Mouse (Mus musculus) kidney, adult 9 months (tissue): ENCODE data around the gene Nme9.

Experiments
- DNase-seq: peaks from one replicate; pipeline ENCODE4 v3.0.0; 2022

The Nme9 gene

DNA sequence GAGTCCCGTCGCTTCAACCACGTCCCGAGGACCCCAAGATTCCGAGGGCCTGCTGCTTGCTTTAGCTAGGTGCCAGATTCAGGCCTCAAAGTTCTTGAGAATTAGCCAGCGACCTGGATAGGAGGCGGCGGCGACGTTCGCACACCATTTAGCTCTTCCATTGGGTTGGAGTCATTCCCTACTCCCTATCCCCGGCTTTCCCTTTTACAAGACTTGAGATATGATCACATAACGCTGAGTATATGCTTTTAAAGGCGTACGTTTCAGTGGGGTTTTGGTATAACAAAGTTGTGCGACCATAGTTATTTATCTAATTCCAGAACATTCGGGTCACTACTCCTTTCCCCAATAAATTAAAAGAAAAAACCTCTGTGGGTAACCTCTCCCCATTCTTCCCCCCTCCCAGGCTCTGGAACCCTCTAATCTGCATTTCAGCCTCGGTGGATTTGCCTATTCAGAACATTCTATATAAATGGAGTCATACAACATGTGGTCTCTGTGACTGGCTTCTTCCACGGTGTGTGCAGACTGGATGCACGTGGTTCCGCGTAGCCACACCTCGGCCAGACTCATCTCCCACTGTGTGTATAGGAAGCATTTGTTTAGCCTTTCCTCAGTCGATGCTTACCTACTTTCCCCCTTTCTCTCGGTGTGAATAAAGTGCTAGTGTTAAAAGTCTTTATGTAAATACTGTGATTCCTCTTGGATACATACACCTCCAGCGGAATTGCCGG lies 14.1 kb upstream of the Nme9 start, which contains the start of gene Mras:
Gene Mras, minus strand, starts transcription at position 351 of the 734 bp plus-strand sequence.
- DNase-seq = no peak

GRCm38 (mm10) chr9:99437781-99438565 lies 13.3 kb upstream of the Nme9 start:
- no peak for DNase-seq

GRCm38 (mm10) chr9:99439064-99439463 lies 12.2 kb upstream of the Nme9 start:
- no peak for DNase-seq

DNA sequence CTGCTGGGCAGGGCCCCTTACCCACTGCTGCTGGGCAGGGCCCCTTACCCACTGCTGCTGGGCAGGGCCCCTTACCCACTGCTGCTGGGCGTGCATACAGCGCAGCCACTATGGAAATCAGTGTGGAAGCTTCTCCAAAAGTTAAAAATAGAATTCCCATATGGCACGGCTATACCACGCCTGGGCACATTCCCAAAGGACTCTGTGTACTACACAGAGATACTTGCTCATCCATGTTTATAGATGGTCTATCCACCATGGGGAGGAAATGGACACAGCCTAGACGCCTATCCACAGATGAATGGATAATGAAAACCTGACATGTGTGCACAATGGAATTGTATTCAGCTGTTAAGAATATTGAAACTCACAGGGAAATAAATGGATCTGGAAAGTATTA lies 10.3 kb upstream of the Nme9 start:
- no peak for DNase-seq

GRCm38 (mm10) chr9:99441647-99442433 lies 9.4 kb upstream of the Nme9 start:
- no peak for DNase-seq

DNA sequence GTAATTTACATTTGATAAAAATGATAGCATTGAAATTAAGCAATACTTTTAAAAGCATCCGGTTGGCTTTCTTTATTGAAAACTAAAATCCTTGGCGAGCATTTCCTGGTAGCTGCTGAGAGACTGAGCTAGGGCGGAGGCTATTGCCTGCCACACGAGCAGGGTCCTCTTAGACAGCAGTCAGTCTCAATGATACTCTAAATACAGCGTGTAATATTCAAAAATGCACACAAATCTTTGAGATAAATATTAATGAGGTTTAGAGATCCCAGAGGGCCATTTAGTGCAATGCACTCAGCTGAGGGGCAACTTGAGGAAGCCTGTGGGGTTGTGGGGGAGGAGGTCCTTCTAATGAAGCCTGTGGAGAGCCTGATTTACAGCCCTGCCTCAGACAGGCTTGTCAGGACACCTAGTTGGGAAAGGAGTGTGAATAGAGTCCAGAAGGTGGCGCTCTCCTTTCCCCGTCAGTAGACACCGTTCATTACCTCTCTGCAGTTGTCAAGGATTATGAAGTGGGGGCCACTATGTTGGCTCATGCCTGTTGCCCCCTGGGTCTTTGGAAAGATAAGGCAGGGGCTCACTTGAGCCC lies 6.6 kb upstream of the Nme9 start:
- DNase-seq = no peak

DNA sequence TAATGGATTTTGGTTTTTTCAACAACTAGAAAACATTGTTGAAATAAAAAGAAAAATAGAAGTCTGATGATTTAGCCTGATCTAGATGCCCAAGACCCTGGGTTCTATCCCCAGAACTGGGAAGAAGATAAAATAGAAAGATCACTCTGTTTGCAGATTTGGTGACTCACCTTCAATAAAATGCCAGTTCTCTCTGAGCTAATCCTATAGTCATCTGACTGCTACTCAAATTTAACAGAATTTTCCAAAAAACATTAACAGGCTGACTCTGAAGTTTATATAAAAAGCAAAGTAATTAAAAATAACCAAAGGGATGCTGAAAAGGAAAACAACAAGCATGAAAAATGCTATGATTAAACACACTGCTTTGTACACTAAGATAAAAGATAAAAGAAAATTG lies 5.0 kb upstream of the Nme9 start:
- DNase-seq = no peak

- no peak for DNase-seq
These were observed 4.0 kb upstream of the Nme9 start for GRCm38 (mm10) chr9:99447323-99447722.

- DNase-seq = peak; percentile 40
These were observed 1.2 kb upstream of the Nme9 start for GRCm38 (mm10) chr9:99449886-99450647.

GRCm38 (mm10) chr9:99454211-99454610 lies 2.9 kb downstream of the Nme9 start:
- no peak for DNase-seq

GRCm38 (mm10) chr9:99458529-99459208 lies 7.4 kb downstream of the Nme9 start:
- DNase-seq = peak; percentile 62

GRCm38 (mm10) chr9:99459730-99460129 lies 8.5 kb downstream of the Nme9 start:
- DNase-seq = no peak

DNA sequence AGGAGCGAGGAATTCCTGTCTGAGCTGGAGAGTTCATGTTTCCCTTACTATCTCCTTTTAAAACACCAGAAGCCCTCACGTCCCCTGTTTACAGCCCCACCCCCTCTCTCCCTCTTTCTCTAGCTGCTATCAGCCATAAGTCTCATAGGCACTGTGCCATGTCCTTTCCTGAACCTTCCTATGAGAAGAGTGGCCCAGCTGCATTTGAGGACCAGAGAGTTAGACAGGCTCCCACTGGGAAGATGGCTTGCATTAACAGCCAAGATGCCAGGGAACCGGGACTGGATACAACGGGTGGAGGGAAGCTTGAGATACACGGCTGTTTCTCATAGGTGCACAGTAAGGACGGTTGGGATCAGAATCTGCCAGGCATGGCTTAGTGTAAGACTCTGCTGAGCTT lies 13.6 kb downstream of the Nme9 start:
- no peak for DNase-seq

DNA sequence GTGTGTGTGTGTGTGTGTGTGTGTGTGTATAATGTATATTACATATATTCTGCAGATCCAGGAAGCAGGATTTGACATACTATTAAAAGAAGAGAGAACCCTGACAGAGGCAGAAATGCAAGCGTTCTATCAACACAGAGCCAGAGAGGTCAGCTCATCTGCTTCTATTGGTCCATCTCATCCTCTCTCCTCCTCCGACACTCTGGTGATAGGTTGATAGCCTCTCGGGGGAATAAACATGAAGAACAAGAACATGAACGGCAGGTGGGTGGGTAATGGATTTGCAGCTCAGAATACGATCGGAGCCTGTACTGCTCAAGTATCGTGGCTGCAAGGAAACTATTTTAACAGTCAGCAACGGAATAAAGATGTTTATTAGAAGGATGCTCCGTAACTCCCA lies 17.3 kb downstream of the Nme9 start:
- no peak for DNase-seq

DNA sequence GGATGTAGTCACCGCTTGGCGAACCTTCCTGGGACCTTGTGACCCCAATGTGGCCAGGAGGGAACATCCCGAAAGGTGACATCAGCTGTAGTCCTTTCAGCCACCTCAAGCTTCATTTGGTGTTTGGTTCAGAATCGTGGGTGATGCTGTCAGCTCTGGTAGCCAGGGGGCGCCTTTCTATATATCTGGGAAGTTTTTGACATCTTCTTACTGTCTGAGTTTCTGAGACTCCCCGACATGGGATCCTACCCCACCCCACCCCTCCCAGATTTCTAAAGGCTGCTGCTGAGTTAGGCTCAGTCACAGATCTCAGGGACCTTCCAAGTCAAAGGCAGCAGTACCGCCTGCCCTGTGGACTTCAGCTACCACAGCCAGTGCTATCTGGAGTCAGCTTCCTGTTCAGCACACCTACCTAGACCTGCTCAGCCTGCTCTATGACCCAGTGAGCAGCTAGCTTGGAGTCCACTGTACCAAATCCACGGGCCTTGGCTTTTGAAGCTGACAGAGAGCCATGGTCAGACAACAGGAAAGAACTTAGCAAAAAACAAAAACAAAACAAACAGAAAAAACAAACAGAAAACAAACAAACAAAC lies 18.5 kb downstream of the Nme9 start:
- DNase-seq = no peak

DNA sequence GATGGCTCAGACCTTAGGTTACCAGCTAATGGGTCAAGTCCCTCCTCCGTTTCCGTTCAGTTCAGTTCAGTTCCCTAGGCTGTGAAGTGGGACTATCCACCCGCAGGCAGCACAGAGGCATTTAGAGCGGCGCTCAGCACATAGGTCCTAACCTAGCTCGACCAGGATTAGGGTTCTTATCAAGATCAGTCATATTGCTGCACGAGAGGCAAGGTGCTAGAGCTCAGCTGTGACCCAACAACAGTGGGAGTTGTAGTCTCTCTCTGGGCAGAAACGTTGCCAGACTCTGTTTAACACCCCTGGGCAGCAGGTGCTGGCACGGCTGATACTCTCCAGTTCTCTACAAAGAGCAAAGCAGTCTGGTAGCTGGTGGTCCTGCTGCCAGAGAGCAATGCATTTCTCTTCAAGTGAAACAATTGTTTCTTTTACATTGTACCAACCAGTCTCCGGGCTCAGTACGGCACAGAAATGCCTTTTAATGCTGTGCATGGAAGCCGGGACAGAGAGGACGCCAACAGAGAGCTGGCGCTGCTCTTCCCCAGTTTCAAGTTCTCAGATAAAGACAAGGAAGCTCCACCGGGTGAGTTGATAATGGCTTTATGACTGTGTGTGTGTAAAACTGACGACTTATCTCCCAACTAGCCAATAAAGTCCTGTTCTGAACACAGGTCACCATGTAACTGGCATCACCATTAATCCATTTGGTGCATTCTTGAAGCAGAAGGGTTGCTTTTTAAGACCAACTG lies 19.2 kb downstream of the Nme9 start:
- no peak for DNase-seq

DNA sequence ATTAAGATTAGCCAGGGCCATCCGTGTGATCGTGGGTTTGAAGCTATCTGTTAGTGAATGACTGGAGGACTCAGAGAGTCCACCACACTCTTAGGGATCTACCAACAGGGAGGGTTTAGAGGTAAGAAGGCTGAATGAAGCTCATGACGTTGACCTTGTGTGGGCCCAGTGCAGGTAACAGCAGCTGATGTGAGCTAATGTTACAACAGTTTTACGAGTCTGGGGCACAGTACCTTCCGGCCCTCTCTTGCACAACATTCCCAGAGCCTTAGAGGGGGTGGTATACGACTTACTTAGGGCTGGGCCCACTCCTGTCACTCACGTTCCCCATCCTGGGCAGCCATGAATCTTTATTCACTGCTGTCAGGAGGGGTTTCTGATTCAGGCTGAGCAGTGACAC lies 20.1 kb downstream of the Nme9 start:
- DNase-seq = no peak

- DNase-seq = no peak
These were observed 28.0 kb downstream of the Nme9 start for GRCm38 (mm10) chr9:99479181-99479711.

GRCm38 (mm10) chr9:99480764-99481163 lies 29.5 kb downstream of the Nme9 start:
- DNase-seq = no peak

DNA sequence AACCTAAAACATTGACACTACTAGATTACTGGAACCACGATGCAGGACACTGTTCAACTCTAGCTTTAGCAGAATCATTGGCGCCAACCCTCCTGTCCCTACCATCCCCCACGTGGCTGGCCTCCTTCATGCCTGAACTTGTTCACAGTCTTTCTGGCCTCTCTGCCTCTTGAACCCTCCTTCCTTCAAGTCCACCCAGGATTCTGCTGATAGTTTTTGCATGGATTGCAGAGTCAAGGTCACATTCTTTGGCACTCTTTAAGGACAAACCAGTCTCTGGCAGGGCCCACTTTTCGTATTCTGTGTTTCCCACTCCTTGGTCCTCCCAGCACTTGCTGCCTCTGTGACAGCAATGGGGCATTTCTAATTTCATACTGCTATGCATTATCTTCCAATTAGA lies 31.9 kb downstream of the Nme9 start:
- no peak for DNase-seq
